Mouse (Mus musculus) MEL (cell line): Measurements from ENCODE around the gene Tnk2. TPM values are rescaled to one million over a fixed set of nuclear protein-coding genes. Genes with fewer than 3 reads are reported as not detected.

Experiments
- DNase-seq: peaks from one replicate; pipeline ENCODE4 v3.0.0; 2011; ENCODE audit warnings: low read depth, low spot score
- H3K27ac ChIP-seq: 2 replicates; pipeline ENCODE4 v1.5.1; 2012; ENCODE audit warnings: low read depth, mild to moderate bottlenecking, control low read depth, low read length, moderate library complexity; ENCODE audit not compliant: control insufficient read depth
- H3K27me3 ChIP-seq, 2 experiments: fragments of 150-350 bp in 1 of 2; sonication (generic) in 1 of 2; 2 replicates each; pipeline ENCODE4 v1.6.1; 2012; ENCODE audit warnings: low read length in 2 of 2, mild to moderate bottlenecking in 2 of 2, improper control_type of control experiment in 1 of 2, moderate library complexity in 1 of 2; ENCODE audit not compliant: insufficient read depth in 2 of 2, control insufficient read depth in 1 of 2
- H3K36me3 ChIP-seq, 2 experiments: 2 replicates each; pipeline ENCODE4 v1.6.1; 2012 to 2014; ENCODE audit warnings: low read length in 2 of 2, improper control_type of control experiment in 1 of 2, inconsistent platforms in 1 of 2, mild to moderate bottlenecking in 1 of 2; ENCODE audit not compliant: insufficient read depth in 2 of 2, control insufficient read depth in 1 of 2
- H3K4me1 ChIP-seq, 2 experiments: fragments of 150-350 bp in 1 of 2; sonication (generic) in 1 of 2; 2 replicates each; pipeline ENCODE4 v1.6.1; 2012; ENCODE audit warnings: low read length in 2 of 2, improper control_type of control experiment in 1 of 2, mild to moderate bottlenecking in 1 of 2; ENCODE audit not compliant: insufficient read depth in 2 of 2, control insufficient read depth in 1 of 2
- H3K4me3 ChIP-seq, 2 experiments: fragments of 150-350 bp in 1 of 2; sonication (generic) in 1 of 2; 2 replicates each; pipeline ENCODE4 v1.5.1; 2012; ENCODE audit warnings: low read depth in 2 of 2, low read length in 2 of 2, mild to moderate bottlenecking in 2 of 2, moderate library complexity in 2 of 2, control low read depth in 1 of 2, improper control_type of control experiment in 1 of 2; ENCODE audit not compliant: control insufficient read depth in 1 of 2, insufficient read depth in 1 of 2
- H3K79me2 ChIP-seq: 2 replicates; pipeline ENCODE4 v1.6.1; 2012; ENCODE audit warnings: mild to moderate bottlenecking, low read length, moderate library complexity; ENCODE audit not compliant: control insufficient read depth, poor library complexity, insufficient read depth
- H3K9ac ChIP-seq: 2 replicates; pipeline ENCODE4 v1.6.1; 2012; ENCODE audit warnings: low read depth, mild to moderate bottlenecking, control low read depth, low read length, moderate library complexity; ENCODE audit not compliant: control insufficient read depth, poor library complexity, severe bottlenecking
- H3K9me3 ChIP-seq: fragments of 150-350 bp; sonication (generic); replicated peaks from 2 replicates; pipeline ENCODE4 v1.6.1; 2012; ENCODE audit warnings: mild to moderate bottlenecking, low read length, improper control_type of control experiment, moderate library complexity; ENCODE audit not compliant: insufficient read depth
- BHLHE40 ChIP-seq: IDR thresholded peaks from 2 replicates; pipeline ENCODE4 v1.6.1; 2012; ENCODE audit warnings: low read depth, mild to moderate bottlenecking, inconsistent platforms, low read length, improper control_type of control experiment, borderline replicate concordance
- CHD1 ChIP-seq: IDR thresholded peaks from 2 replicates; pipeline ENCODE4 v1.6.1; 2012; ENCODE audit warnings: low read depth, mild to moderate bottlenecking, inconsistent platforms, low read length, improper control_type of control experiment
- CHD2 ChIP-seq: IDR thresholded peaks from 2 replicates; pipeline ENCODE4 v1.6.1; 2011; ENCODE audit warnings: low read length, improper control_type of control experiment
- CTCF ChIP-seq, 3 experiments: IDR thresholded peaks in 2 of 3; conservative IDR thresholded peaks in 1 of 3; 2 replicates each; pipeline ENCODE4 v1.5.1; 2011 to 2012; ENCODE audit warnings: low read length in 3 of 3, low read depth in 2 of 3, mild to moderate bottlenecking in 2 of 3, improper control_type of control experiment in 1 of 3, inconsistent platforms in 1 of 3, mixed read lengths in 1 of 3, moderate library complexity in 1 of 3; ENCODE audit not compliant: control insufficient read depth in 1 of 3, insufficient read depth in 1 of 3, poor library complexity in 1 of 3, severe bottlenecking in 1 of 3
- ELF1 ChIP-seq: IDR thresholded peaks from 2 replicates; pipeline ENCODE4 v1.6.1; 2014; ENCODE audit warnings: low read depth, mild to moderate bottlenecking, inconsistent platforms, low read length, improper control_type of control experiment, moderate library complexity
- EP300 ChIP-seq, 2 experiments: IDR thresholded peaks; 2 replicates each; pipeline ENCODE4 v1.6.1; 2011; ENCODE audit warnings: improper control_type of control experiment in 2 of 2, low read length in 2 of 2, low read depth in 1 of 2, mild to moderate bottlenecking in 1 of 2
- ETS1 ChIP-seq: IDR thresholded peaks from 2 replicates; pipeline ENCODE4 v1.6.1; 2012; ENCODE audit warnings: low read depth, mild to moderate bottlenecking, inconsistent platforms, low read length, improper control_type of control experiment, moderate library complexity
- GABPA ChIP-seq: IDR thresholded peaks from 2 replicates; pipeline ENCODE4 v1.6.1; 2012; ENCODE audit warnings: low read depth, mild to moderate bottlenecking, inconsistent platforms, low read length, improper control_type of control experiment, moderate library complexity
- GATA1 ChIP-seq: IDR thresholded peaks from 2 replicates; pipeline ENCODE4 v1.6.1; 2011; ENCODE audit warnings: low read depth, low read length, improper control_type of control experiment
- JUND ChIP-seq: IDR thresholded peaks from 2 replicates; pipeline ENCODE4 v1.6.1; 2011; ENCODE audit warnings: low read depth, mild to moderate bottlenecking, improper control_type of control experiment, low read length
- KAT2A ChIP-seq: conservative IDR thresholded peaks from 2 replicates; pipeline ENCODE4 v1.6.1; 2012; ENCODE audit warnings: low read depth, low read length, improper control_type of control experiment, inconsistent platforms
- MAFK ChIP-seq: IDR thresholded peaks from 2 replicates; pipeline ENCODE4 v1.6.1; 2011; ENCODE audit warnings: low read depth, mild to moderate bottlenecking, low read length, improper control_type of control experiment, borderline replicate concordance
- MAX ChIP-seq: IDR thresholded peaks from 2 replicates; pipeline ENCODE4 v1.6.1; 2011; ENCODE audit warnings: low read length, improper control_type of control experiment
- MXI1 ChIP-seq: IDR thresholded peaks from 2 replicates; pipeline ENCODE4 v1.6.1; 2011; ENCODE audit warnings: mild to moderate bottlenecking, low read depth, low read length, improper control_type of control experiment
- MYC ChIP-seq: IDR thresholded peaks from 2 replicates; pipeline ENCODE4 v1.6.1; 2011; ENCODE audit warnings: low read depth, mild to moderate bottlenecking, low read length, improper control_type of control experiment, moderate library complexity
- NELFE ChIP-seq: IDR thresholded peaks from 2 replicates; pipeline ENCODE4 v1.6.1; 2011; ENCODE audit warnings: low read depth, low read length, improper control_type of control experiment
- POLR2A ChIP-seq, 2 experiments: IDR thresholded peaks; 2 replicates each; pipeline ENCODE4 v1.6.1; 2011 to 2012; ENCODE audit warnings: low read length in 2 of 2, mild to moderate bottlenecking in 2 of 2, control low read depth in 1 of 2, improper control_type of control experiment in 1 of 2, low read depth in 1 of 2, moderate library complexity in 1 of 2; ENCODE audit not compliant: control insufficient read depth in 1 of 2, insufficient read depth in 1 of 2, poor library complexity in 1 of 2
- POLR2AphosphoS2 ChIP-seq: IDR thresholded peaks from 2 replicates; pipeline ENCODE4 v1.6.1; 2011; ENCODE audit warnings: low read length, improper control_type of control experiment
- POLR2AphosphoS5 ChIP-seq: IDR thresholded peaks from 2 replicates; pipeline ENCODE4 v1.6.1; 2012; ENCODE audit warnings: low read depth, borderline replicate concordance, mild to moderate bottlenecking, inconsistent platforms, low read length, moderate library complexity, mixed read lengths
- RAD21 ChIP-seq: IDR thresholded peaks from 2 replicates; pipeline ENCODE4 v1.6.1; 2011; ENCODE audit warnings: mild to moderate bottlenecking, low read depth, low read length, improper control_type of control experiment
- RCOR1 ChIP-seq: IDR thresholded peaks from 2 replicates; pipeline ENCODE4 v1.6.1; 2012; ENCODE audit warnings: low read depth, mild to moderate bottlenecking, inconsistent platforms, low read length, improper control_type of control experiment
- TAL1 ChIP-seq: IDR thresholded peaks from 2 replicates; pipeline ENCODE4 v1.6.1; 2012; ENCODE audit warnings: mild to moderate bottlenecking, inconsistent platforms, low read length, moderate library complexity, mixed read lengths
- TBP ChIP-seq: IDR thresholded peaks from 2 replicates; pipeline ENCODE4 v1.8.0; 2011; ENCODE audit warnings: low read depth, low read length, improper control_type of control experiment
- TCF12 ChIP-seq: IDR thresholded peaks from 2 replicates; pipeline ENCODE4 v1.6.1; 2014; ENCODE audit warnings: low read depth, mild to moderate bottlenecking, inconsistent platforms, low read length, improper control_type of control experiment, moderate library complexity
- UBTF ChIP-seq: IDR thresholded peaks from 2 replicates; pipeline ENCODE4 v1.6.1; 2012; ENCODE audit warnings: low read depth, mild to moderate bottlenecking, inconsistent platforms, low read length, improper control_type of control experiment, moderate library complexity, borderline replicate concordance; ENCODE audit not compliant: insufficient read depth
- USF1 ChIP-seq: IDR thresholded peaks from 2 replicates; pipeline ENCODE4 v1.6.1; 2014; ENCODE audit warnings: low read depth, mild to moderate bottlenecking, inconsistent platforms, low read length, improper control_type of control experiment, moderate library complexity
- USF2 ChIP-seq, 2 experiments: IDR thresholded peaks; 2 replicates each; pipeline ENCODE4 v1.6.1; 2011 to 2012; ENCODE audit warnings: improper control_type of control experiment in 2 of 2, low read length in 2 of 2, borderline replicate concordance in 1 of 2, inconsistent platforms in 1 of 2, low read depth in 1 of 2, mild to moderate bottlenecking in 1 of 2; ENCODE audit not compliant: insufficient read depth in 1 of 2
- ZC3H11A ChIP-seq: IDR thresholded peaks from 2 replicates; pipeline ENCODE4 v1.6.1; 2012; ENCODE audit warnings: low read depth, mild to moderate bottlenecking, inconsistent platforms, low read length, improper control_type of control experiment
- ZMIZ1 ChIP-seq: IDR thresholded peaks from 2 replicates; pipeline ENCODE4 v1.6.1; 2012; ENCODE audit warnings: low read depth, mild to moderate bottlenecking, inconsistent platforms, low read length, improper control_type of control experiment, moderate library complexity
- ZNF384 ChIP-seq: IDR thresholded peaks from 2 replicates; pipeline ENCODE4 v1.6.1; 2012; ENCODE audit warnings: low read depth, mild to moderate bottlenecking, inconsistent platforms, low read length, improper control_type of control experiment
- polyA plus RNA-seq, 2 experiments: library from polyadenylated mRNA; stranded (reverse) in 1 of 2; unstranded in 1 of 2; fragments of >175 nt in 1 of 2; fragments of >200 nt in 1 of 2; gene quantifications; 2 replicates each; pipeline versions ENCODE4 v1.2.1 to v1.2.4; 2012; ENCODE audit warnings: low replicate concordance in 2 of 2, low read depth in 1 of 2; ENCODE audit not compliant: insufficient read length in 2 of 2, insufficient read depth in 1 of 2, missing spikeins in 1 of 2
- total RNA-seq: library from RNA; depleted of rRNA; stranded (reverse); fragments of 300-350 nt; gene quantifications from 2 replicates; pipeline ENCODE4 v1.2.3, GENCODE M21; 2012

Tnk2 gene
- total and polyA plus RNA-seq, 3 experiments: 34.8 to 77.0 TPM; not detected in 1

GRCm38 (mm10) chr16:32613269-32613834 lies 30.3 kb upstream of the Tnk2 start:
- no peak overlapping the region for H3K4me3 ChIP-seq

GRCm38 (mm10) chr16:32614047-32614446 lies 29.6 kb upstream of the Tnk2 start:
- peak; percentile 84 for DNase-seq
- no peak overlapping the region for H3K27ac ChIP-seq
- peaks cover 44 to 51% of the 10 kb centered on the region in 2 experiments for H3K36me3 ChIP-seq
- no peak overlapping the region for H3K9ac ChIP-seq
- peaks cover 43% of the 10 kb centered on the region for H3K79me2 ChIP-seq
- H3K9me3 ChIP-seq: no peaks in the 10 kb centered on the region
- peaks cover 6 to 26% of the 10 kb centered on the region in 2 experiments; a peak in 3 of 4 replicates for H3K4me1 ChIP-seq
- H3K4me3 ChIP-seq: no peak overlapping the region
- no peaks in the 10 kb centered on the region for H3K27me3 ChIP-seq
- TF ChIP-seq CHD2: no peak
- peak; percentile 15 to 64 (median 25); a peak in 3 of 6 replicates for TF ChIP-seq CTCF (IDR thresholded peaks at IDR 0.05 in 2 of 3, conservative IDR thresholded peaks at IDR 0.05 in 1 of 3; ENCODE audit: control insufficient read depth in 1 of 3, insufficient read depth in 1 of 3, low read depth in 2 of 3, low read length in 3 of 3, poor library complexity in 1 of 3, severe bottlenecking in 1 of 3)
- no peak for TF ChIP-seq MAFK
- no peak for TF ChIP-seq POLR2AphosphoS2
- TF ChIP-seq TCF12: peak; percentile 49; the same call in 1 of the 2 replicates
- TF ChIP-seq POLR2AphosphoS5: no peak
- no peak for TF ChIP-seq JUND
- peak; percentile 68 for TF ChIP-seq TAL1
- 0 out of 4 replicates have a peak, but pooled peaks of 1 of the 2 experiments have one; percentile 32 for TF ChIP-seq POLR2A (IDR thresholded peaks at IDR 0.05; ENCODE audit: control insufficient read depth in 1 of 2, insufficient read depth in 1 of 2, low read depth in 1 of 2, low read length in 2 of 2, poor library complexity in 1 of 2)
- TF ChIP-seq GABPA: no peak
- no peak for TF ChIP-seq UBTF
- peak; percentile 49; the same call in 1 of the 2 replicates for TF ChIP-seq MAX
- no peak; the same call in 1 of the 2 replicates for TF ChIP-seq RAD21
- no peak for TF ChIP-seq BHLHE40
- no peak; the same call in 1 of the 2 replicates for TF ChIP-seq USF1
- no peak for TF ChIP-seq RCOR1
- no peak for TF ChIP-seq ZC3H11A
- peak; percentile 67 for TF ChIP-seq GATA1
- TF ChIP-seq EP300 (IDR thresholded peaks at IDR 0.05; ENCODE audit: low read depth in 1 of 2, low read length in 2 of 2): peak in 1 of 2 experiments; percentile 57; a peak in 2 of 4 replicates
- no peak for TF ChIP-seq NELFE
- TF ChIP-seq ELF1: no peak
- no peak for TF ChIP-seq CHD1
- TF ChIP-seq KAT2A: no peak

More at GRCm38 (mm10) chr16:32613269-32613834, 30.3 kb upstream of the Tnk2 start:
- Histone ChIP-seq H3K27ac (peak overlapping the region; percentile 70), H3K9me3 (no peaks in the 10 kb centered on the region), H3K36me3 (peaks cover 42 to 45% of the 10 kb centered on the region in 2 experiments), H3K9ac (no peak overlapping the region; the same call in 1 of the 2 replicates), H3K27me3 (no peaks in the 10 kb centered on the region), H3K4me1 (peaks cover 6 to 26% of the 10 kb centered on the region in 2 experiments; a peak in 3 of 4 replicates), H3K79me2 (peaks cover 46% of the 10 kb centered on the region)
- peak; percentile 65 for DNase-seq
- TF ChIP-seq CHD1 (0 out of 2 replicates have a peak, but pooled peaks have one; percentile 39), ETS1 (peak; percentile 30; the same call in 1 of the 2 replicates), ZC3H11A (no peak), ELF1 (no peak), MAFK (no peak), EP300 (IDR thresholded peaks at IDR 0.05; ENCODE audit: low read depth in 1 of 2, low read length in 2 of 2) (peak in 1 of 2 experiments; percentile 32; a peak in 1 of 4 replicates), GATA1 (peak; percentile 53), CTCF (IDR thresholded peaks at IDR 0.05 in 2 of 3, conservative IDR thresholded peaks at IDR 0.05 in 1 of 3; ENCODE audit: control insufficient read depth in 1 of 3, insufficient read depth in 1 of 3, low read depth in 2 of 3, low read length in 3 of 3, poor library complexity in 1 of 3, severe bottlenecking in 1 of 3) (peak in 1 of 3 experiments; percentile 5; a peak in 1 of 6 replicates), RCOR1 (peak; percentile 76; the same call in 1 of the 2 replicates), TAL1 (peak; percentile 41; the same call in 1 of the 2 replicates), KAT2A (no peak), USF2 (IDR thresholded peaks at IDR 0.05; ENCODE audit: borderline replicate concordance in 1 of 2, insufficient read depth in 1 of 2, low read depth in 1 of 2, low read length in 2 of 2) (no peak), ZNF384 (peak; percentile 81), ZMIZ1 (no peak), USF1 (no peak), MXI1 (no peak), TBP (no peak), CHD2 (no peak), JUND (no peak), MYC (0 out of 2 replicates have a peak, but pooled peaks have one; percentile 47)
